Mouse (Mus musculus) forebrain, embryonic 16.5 days (tissue): ENCODE data around the gene Txnrd1. TPM values are rescaled to one million over a fixed set of nuclear protein-coding genes. Genes with fewer than 3 reads are reported as not detected.

ENCODE experiments used
- ATAC-seq: fragments of 200-750 bp; cut with Nextera tagmentation; 2 replicates; pipeline ENCODE4 v1.8.0; 2017; ENCODE audit warnings: mild to moderate bottlenecking, moderate library complexity
- H3K27ac ChIP-seq: fragments of 300-500 bp; sonication (generic); 2 replicates; pipeline ENCODE4 v1.5.1; 2014; ENCODE audit warnings: low read length, control low read depth
- H3K27me3 ChIP-seq: fragments of 300-500 bp; sonication (generic); replicated peaks from 2 replicates; pipeline ENCODE4 v1.6.1; 2014; ENCODE audit warnings: low read length; ENCODE audit not compliant: control insufficient read depth, insufficient read depth
- H3K36me3 ChIP-seq: fragments of 300-500 bp; sonication (generic); 2 replicates; pipeline ENCODE4 v1.6.1; 2014; ENCODE audit not compliant: control insufficient read depth, insufficient read depth
- H3K4me1 ChIP-seq: fragments of 300-500 bp; sonication (generic); replicated peaks from 2 replicates; pipeline ENCODE4 v1.6.1; 2014; ENCODE audit warnings: low read length; ENCODE audit not compliant: control insufficient read depth, insufficient read depth
- H3K4me2 ChIP-seq: fragments of 300-500 bp; sonication (generic); 2 replicates; pipeline ENCODE4 v1.6.1; 2014; ENCODE audit warnings: mild to moderate bottlenecking, low read length, control low read depth
- H3K4me3 ChIP-seq: fragments of 300-500 bp; sonication (generic); replicated peaks from 2 replicates; pipeline ENCODE4 v1.5.1; 2014; ENCODE audit warnings: mild to moderate bottlenecking, low read length, control low read depth
- H3K9ac ChIP-seq: fragments of 300-500 bp; sonication (generic); replicated peaks from 2 replicates; pipeline ENCODE4 v1.6.1; 2014; ENCODE audit warnings: low read depth, low read length, control low read depth
- H3K9me3 ChIP-seq: fragments of 300-500 bp; sonication (generic); 2 replicates; pipeline ENCODE4 v1.6.1; 2016; ENCODE audit warnings: low read length; ENCODE audit not compliant: control insufficient read depth
- WGBS: fragments of 180-500 bp; shearing (Covaris S2); extraction: QIAGEN DNeasy Blood & Tissue Kit; methylation state at CpG from one replicate; pipeline ENCODE4 v1.1.7; 2014; 5-methylcytosine and 5-hydroxymethylcytosine counted together
- polyA plus RNA-seq: library from polyadenylated mRNA; unstranded; fragments of >200 nt; fragmentation: Nextera tagmentation; extraction: Ambion mirVana; gene quantifications from 2 replicates; pipeline ENCODE4 v1.2.1, GENCODE M21; 2015

Txnrd1 gene
- polyA plus RNA-seq, 1 experiment from 2014 or later, result 157 TPM

- 64% methylated on average over 11 of the region's 11 CpGs for WGBS
Measured at GRCm38 (mm10) chr10:82798312-82798933, 35.3 kb upstream of the Txnrd1 start.

GRCm38 (mm10) chr10:82800094-82800493 lies 33.7 kb upstream of the Txnrd1 start:
- Histone ChIP-seq H3K27ac (no peak overlapping the region), H3K4me3 (no peak overlapping the region), H3K9me3 (no peaks in the 10 kb centered on the region), H3K4me1 (peaks cover 12% of the 10 kb centered on the region), H3K27me3 (no peaks in the 10 kb centered on the region), H3K9ac (no peak overlapping the region), H3K4me2 (no peak overlapping the region), H3K36me3 (no peaks in the 10 kb centered on the region)
- ATAC-seq, result no peak
- WGBS, result 67% methylated on average over 5 of the region's 5 CpGs

More at GRCm38 (mm10) chr10:82798312-82798933, 35.3 kb upstream of the Txnrd1 start:
- H3K4me1 ChIP-seq, result peaks cover 14% of the 10 kb centered on the region
- H3K4me2 ChIP-seq, result no peak overlapping the region
- H3K27ac ChIP-seq, result no peak overlapping the region
- H3K27me3 ChIP-seq, result no peaks in the 10 kb centered on the region
- H3K9ac ChIP-seq, result no peak overlapping the region
- no peak for ATAC-seq
- H3K36me3 ChIP-seq, result no peaks in the 10 kb centered on the region
- no peak overlapping the region for H3K4me3 ChIP-seq
- no peaks in the 10 kb centered on the region for H3K9me3 ChIP-seq

- no peak for ATAC-seq
- H3K9ac ChIP-seq, result no peak overlapping the region
- no peaks in the 10 kb centered on the region for H3K36me3 ChIP-seq
- 77% methylated on average over 3 of the region's 3 CpGs for WGBS
- no peaks in the 10 kb centered on the region for H3K27me3 ChIP-seq
- 0 out of 2 replicates have a peak, but pooled peaks cover 2% of the 10 kb centered on the region for H3K4me1 ChIP-seq
- no peaks in the 10 kb centered on the region for H3K9me3 ChIP-seq
- H3K27ac ChIP-seq, result no peak overlapping the region
- no peak overlapping the region for H3K4me3 ChIP-seq
- H3K4me2 ChIP-seq, result no peak overlapping the region
Measured at GRCm38 (mm10) chr10:82804396-82804795, 29.4 kb upstream of the Txnrd1 start.

GRCm38 (mm10) chr10:82805111-82805510 lies 28.6 kb upstream of the Txnrd1 start:
- Histone ChIP-seq H3K36me3 (no peaks in the 10 kb centered on the region), H3K4me3 (no peak overlapping the region), H3K27me3 (no peaks in the 10 kb centered on the region), H3K27ac (no peak overlapping the region), H3K4me1 (0 out of 2 replicates have a peak, but pooled peaks cover 2% of the 10 kb centered on the region), H3K4me2 (no peak overlapping the region), H3K9me3 (no peaks in the 10 kb centered on the region), H3K9ac (no peak overlapping the region)
- no peak for ATAC-seq
- 84% methylated on average over 6 of the region's 6 CpGs for WGBS

GRCm38 (mm10) chr10:82806414-82806813 lies 27.3 kb upstream of the Txnrd1 start:
- H3K4me1 ChIP-seq, result 0 out of 2 replicates have a peak, but pooled peaks cover 2% of the 10 kb centered on the region

GRCm38 (mm10) chr10:82807238-82807637 lies 26.5 kb upstream of the Txnrd1 start:
- no peaks in the 10 kb centered on the region for H3K36me3 ChIP-seq
- ATAC-seq, result no peak
- no peak overlapping the region for H3K27ac ChIP-seq
- H3K9me3 ChIP-seq, result no peaks in the 10 kb centered on the region
- peaks cover 5% of the 10 kb centered on the region; the same call in 1 of the 2 replicates for H3K4me1 ChIP-seq
- no peak overlapping the region for H3K4me2 ChIP-seq
- H3K4me3 ChIP-seq, result no peak overlapping the region
- 77% methylated on average over 7 of the region's 7 CpGs for WGBS
- no peaks in the 10 kb centered on the region for H3K27me3 ChIP-seq
- no peak overlapping the region for H3K9ac ChIP-seq

More at GRCm38 (mm10) chr10:82806414-82806813, 27.3 kb upstream of the Txnrd1 start:
- Histone ChIP-seq H3K9ac (no peak overlapping the region), H3K27ac (no peak overlapping the region), H3K9me3 (no peaks in the 10 kb centered on the region), H3K4me2 (no peak overlapping the region), H3K36me3 (no peaks in the 10 kb centered on the region), H3K4me3 (no peak overlapping the region), H3K27me3 (no peaks in the 10 kb centered on the region)
- no peak for ATAC-seq
- 88% methylated on average over 8 of the region's 8 CpGs for WGBS

- Histone ChIP-seq H3K9me3 (no peaks in the 10 kb centered on the region), H3K4me1 (peaks cover 5% of the 10 kb centered on the region; the same call in 1 of the 2 replicates), H3K36me3 (no peaks in the 10 kb centered on the region), H3K4me2 (no peak overlapping the region), H3K9ac (no peak overlapping the region), H3K4me3 (no peak overlapping the region), H3K27me3 (no peaks in the 10 kb centered on the region), H3K27ac (no peak overlapping the region)
- no peak for ATAC-seq
- WGBS, result 54% methylated on average over 6 of the region's 6 CpGs
Measured at GRCm38 (mm10) chr10:82808155-82808554, 25.6 kb upstream of the Txnrd1 start.

GRCm38 (mm10) chr10:82808891-82809290 lies 24.9 kb upstream of the Txnrd1 start:
- no peak overlapping the region for H3K9ac ChIP-seq
- no peak overlapping the region for H3K4me3 ChIP-seq
- H3K4me2 ChIP-seq, result no peak overlapping the region
- H3K27me3 ChIP-seq, result no peaks in the 10 kb centered on the region
- no peak overlapping the region for H3K27ac ChIP-seq
- no peaks in the 10 kb centered on the region for H3K9me3 ChIP-seq
- H3K4me1 ChIP-seq, result peaks cover 7% of the 10 kb centered on the region
- no peaks in the 10 kb centered on the region for H3K36me3 ChIP-seq
- no peak for ATAC-seq
- WGBS, result 71% methylated on average over 8 of the region's 8 CpGs

- Histone ChIP-seq H3K27me3 (no peaks in the 10 kb centered on the region), H3K27ac (no peak overlapping the region), H3K4me1 (peaks cover 9% of the 10 kb centered on the region), H3K9ac (no peak overlapping the region), H3K36me3 (no peaks in the 10 kb centered on the region), H3K4me3 (no peak overlapping the region), H3K4me2 (no peak overlapping the region), H3K9me3 (no peaks in the 10 kb centered on the region)
- ATAC-seq, result no peak
- WGBS, result 6% methylated on average over 3 of the region's 3 CpGs
Measured at GRCm38 (mm10) chr10:82809352-82809751, 24.4 kb upstream of the Txnrd1 start.
